Mouse (Mus musculus) monocyte, adult 5-6 weeks (primary cell): ENCODE measurements around the gene Khdc1a. TPM values are rescaled to one million over a fixed set of nuclear protein-coding genes. Genes with fewer than 3 reads are reported as not detected.
"Not testable (repeated sequence)": the region's sequence is repeated elsewhere in the genome, so short reads cannot be mapped to it uniquely, and the experiment has no call there.

Source experiments
- ATAC-seq: fragments of 153-309, 156-312 bp; replicated peaks from 2 replicates; pipeline ENCODE4 v1.8.0; 2017; ENCODE audit warnings: mild to moderate bottlenecking; ENCODE audit not compliant: low TSS enrichment, insufficient number of reproducible peaks, severe bottlenecking, poor library complexity, low FRiP score
- total RNA-seq: library from RNA; stranded (forward); fragments of 200-1000, 200-491, 200-594 nt; gene quantifications from 3 replicates; pipeline ENCODE4 v1.2.3, GENCODE M21; 2017

The Khdc1a gene
- total RNA-seq = 19.4 to 73.2 TPM (median 24.2 TPM) in 3 replicates

GRCm38 (mm10) chr1:21349341-21349740 is at the start of gene Khdc1a:
TSS of gene Khdc1a (plus strand) at chr1:21349641.
- no peak for ATAC-seq

- no peak for ATAC-seq
These were observed 49.6 kb upstream of the Khdc1a start for GRCm38 (mm10) chr1:21299826-21300225.

- no peak for ATAC-seq
These were observed 47.8 kb upstream of the Khdc1a start for GRCm38 (mm10) chr1:21301686-21302085.

GRCm38 (mm10) chr1:21304174-21304573 is 45.3 kb upstream of the Khdc1a start:
- ATAC-seq = no peak

- ATAC-seq = no peak
These were observed 44.8 kb upstream of the Khdc1a start for GRCm38 (mm10) chr1:21304646-21305045.

- ATAC-seq = no peak
These were observed 44.0 kb upstream of the Khdc1a start for GRCm38 (mm10) chr1:21305443-21305842.

- no peak for ATAC-seq
These were observed 35.1 kb upstream of the Khdc1a start for GRCm38 (mm10) chr1:21314336-21314735.

- no peak for ATAC-seq
These were observed 33.7 kb upstream of the Khdc1a start for GRCm38 (mm10) chr1:21315756-21316155.

GRCm38 (mm10) chr1:21316305-21316704 is 33.1 kb upstream of the Khdc1a start:
- no peak for ATAC-seq

- ATAC-seq = no peak
These were observed 31.2 kb upstream of the Khdc1a start for GRCm38 (mm10) chr1:21318202-21318601.

GRCm38 (mm10) chr1:21320271-21320670 is 29.2 kb upstream of the Khdc1a start:
- not testable (repeated sequence) for ATAC-seq

GRCm38 (mm10) chr1:21321656-21322055 is 27.8 kb upstream of the Khdc1a start:
- ATAC-seq = no peak

GRCm38 (mm10) chr1:21323996-21324574 is 25.4 kb upstream of the Khdc1a start:
- no peak for ATAC-seq

- ATAC-seq = no peak
These were observed 24.8 kb upstream of the Khdc1a start for GRCm38 (mm10) chr1:21324633-21325032.

GRCm38 (mm10) chr1:21326733-21327132 is 22.7 kb upstream of the Khdc1a start:
- ATAC-seq = no peak

GRCm38 (mm10) chr1:21331161-21331560 is 18.3 kb upstream of the Khdc1a start:
- not testable (repeated sequence) for ATAC-seq

- no peak for ATAC-seq
These were observed 16.0 kb upstream of the Khdc1a start for GRCm38 (mm10) chr1:21333222-21333973.

GRCm38 (mm10) chr1:21335836-21336235 is 13.6 kb upstream of the Khdc1a start:
- ATAC-seq = no peak

- ATAC-seq = no peak
These were observed 8.7 kb upstream of the Khdc1a start for GRCm38 (mm10) chr1:21340745-21341144.

- 0 out of 2 replicates have a peak, but pooled peaks have one; percentile 59 for ATAC-seq
These were observed 5.2 kb upstream of the Khdc1a start for GRCm38 (mm10) chr1:21344253-21344652.
